Mouse (Mus musculus) liver, adult 2 months (tissue): ENCODE measurements around the gene Kirrel.

Experiments
- CTCF ChIP-seq: fragments of 200-500 bp; IDR thresholded peaks from 2 replicates; pipeline ENCODE4 v1.5.1; 2011; ENCODE audit warnings: low read depth, low read length, control low read depth
- POLR2A ChIP-seq: fragments of 200-500 bp; IDR thresholded peaks from 2 replicates; pipeline ENCODE4 v1.6.1; 2011; ENCODE audit warnings: low read length, control low read depth; ENCODE audit not compliant: insufficient read depth; ENCODE audit errors: extremely low read depth

DNA sequence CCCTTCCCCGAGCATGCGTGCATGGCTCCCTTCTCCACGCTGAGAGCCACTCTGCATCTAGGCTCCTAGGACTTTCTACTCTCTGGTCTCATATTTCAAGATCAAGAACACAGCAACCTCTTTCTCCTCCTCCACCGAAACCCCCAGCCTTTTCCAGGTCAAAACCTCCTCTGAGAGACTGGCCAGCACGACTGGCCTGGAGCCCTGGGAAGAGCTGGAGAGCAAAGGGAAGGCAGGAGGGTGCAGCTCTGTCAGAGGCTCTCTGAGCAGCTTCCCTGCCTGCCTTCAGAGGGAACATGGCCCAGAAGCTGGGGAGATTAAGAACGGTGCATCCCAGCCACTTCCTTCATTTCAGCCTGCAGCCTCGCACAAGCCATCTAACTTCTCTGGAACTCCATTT, 5.8 kb downstream of the Kirrel start:
- no peak for TF ChIP-seq CTCF
- no peak for TF ChIP-seq POLR2A
